Mouse (Mus musculus) megakaryocyte progenitor cell, adult 5-6 weeks (primary cell): ENCODE data around the gene Npm1. TPM values are rescaled to one million over a fixed set of nuclear protein-coding genes. Genes with fewer than 3 reads are reported as not detected.

Experiments
- ATAC-seq: replicated peaks from 2 replicates; pipeline ENCODE4 v1.8.0; 2016; ENCODE audit warnings: mild to moderate bottlenecking, moderate TSS enrichment, inconsistent platforms; ENCODE audit not compliant: poor library complexity
- total RNA-seq, 2 experiments: library from RNA; stranded (forward) in 1 of 2; stranded (reverse) in 1 of 2; fragments of 157-497, 149-512 nt in 1 of 2; fragments of 200-1000 nt in 1 of 2; gene quantifications; 2 replicates each; pipeline versions ENCODE4 v1.2.3 to v1.2.4; 2015 to 2017

Npm1 gene
- total RNA-seq, 2 experiments from 2014 or later: 2,971 to 3,382 TPM

GRCm38 (mm10) chr11:33146651-33147131, 16.3 kb downstream of the Npm1 start:
- no peak for ATAC-seq

- ATAC-seq: no peak
Observed at GRCm38 (mm10) chr11:33146143-33146497, 16.9 kb downstream of the Npm1 start.

GRCm38 (mm10) chr11:33145201-33146142, 17.5 kb downstream of the Npm1 start:
- ATAC-seq: no peak

GRCm38 (mm10) chr11:33143906-33144305, 19.1 kb downstream of the Npm1 start:
- ATAC-seq: no peak

- ATAC-seq: no peak
Observed at GRCm38 (mm10) chr11:33142801-33143200, 20.2 kb downstream of the Npm1 start.

- no peak for ATAC-seq
Observed at GRCm38 (mm10) chr11:33140111-33140460, 22.9 kb downstream of the Npm1 start.

GRCm38 (mm10) chr11:33139458-33140110, 23.4 kb downstream of the Npm1 start:
- no peak for ATAC-seq

GRCm38 (mm10) chr11:33138686-33139085, 24.3 kb downstream of the Npm1 start:
- no peak for ATAC-seq

GRCm38 (mm10) chr11:33134391-33134986, 28.5 kb downstream of the Npm1 start:
- ATAC-seq: no peak

GRCm38 (mm10) chr11:33132619-33133338, 30.2 kb downstream of the Npm1 start:
- no peak for ATAC-seq

GRCm38 (mm10) chr11:33127058-33127457, 35.9 kb downstream of the Npm1 start:
- peak; percentile 55 for ATAC-seq

- ATAC-seq: no peak
Observed at GRCm38 (mm10) chr11:33122575-33123268, 40.3 kb downstream of the Npm1 start.

- no peak for ATAC-seq
Observed at GRCm38 (mm10) chr11:33119556-33119955, 43.5 kb downstream of the Npm1 start.

GRCm38 (mm10) chr11:33119116-33119515, 43.9 kb downstream of the Npm1 start:
- no peak for ATAC-seq

GRCm38 (mm10) chr11:33118480-33118879, 44.5 kb downstream of the Npm1 start:
- ATAC-seq: no peak

- ATAC-seq: no peak
Observed at GRCm38 (mm10) chr11:33115796-33116195, 47.2 kb downstream of the Npm1 start.

- ATAC-seq: no peak
Observed at GRCm38 (mm10) chr11:33112407-33112806, 50.6 kb downstream of the Npm1 start.

GRCm38 (mm10) chr11:33110111-33110510, 52.9 kb downstream of the Npm1 start:
- ATAC-seq: no peak

GRCm38 (mm10) chr11:33107540-33107939, 55.5 kb downstream of the Npm1 start:
- ATAC-seq: no peak

GRCm38 (mm10) chr11:33104911-33105316, 58.1 kb downstream of the Npm1 start:
- no peak for ATAC-seq
